Mouse (Mus musculus) heart, embryonic 16.5 days (tissue): ENCODE measurements around the gene Rsu1. TPM values are rescaled to one million over a fixed set of nuclear protein-coding genes. Genes with fewer than 3 reads are reported as not detected.
"Not testable (repeated sequence)": the region's sequence is repeated elsewhere in the genome, so short reads cannot be mapped to it uniquely, and the experiment has no call there.

Experiments
- ATAC-seq: fragments of 200-750 bp; cut with Nextera tagmentation; replicated peaks from 2 replicates; pipeline ENCODE4 v1.8.0; 2017; ENCODE audit warnings: moderate number of reproducible peaks; ENCODE audit not compliant: insufficient read depth, low FRiP score; ENCODE audit errors: extremely low read depth
- H3K27ac ChIP-seq: fragments of 300-500 bp; sonication (generic); 2 replicates; pipeline ENCODE4 v1.5.1; 2014; ENCODE audit warnings: mild to moderate bottlenecking, low read length, control low read depth, moderate library complexity
- H3K27me3 ChIP-seq: fragments of 300-500 bp; sonication (generic); 2 replicates; pipeline ENCODE4 v1.6.1; 2014; ENCODE audit warnings: low read length, mixed read lengths; ENCODE audit not compliant: control insufficient read depth, insufficient read depth
- H3K36me3 ChIP-seq: fragments of 300-500 bp; sonication (generic); 2 replicates; pipeline ENCODE4 v1.6.1; 2014; ENCODE audit not compliant: control insufficient read depth, insufficient read depth
- H3K4me1 ChIP-seq: fragments of 300-500 bp; sonication (generic); 2 replicates; pipeline ENCODE4 v1.6.1; 2014; ENCODE audit warnings: low read length, mixed read lengths; ENCODE audit not compliant: control insufficient read depth, insufficient read depth
- H3K4me2 ChIP-seq: fragments of 300-500 bp; sonication (generic); 2 replicates; pipeline ENCODE4 v1.6.1; 2014; ENCODE audit warnings: low read depth, mild to moderate bottlenecking, control low read depth, low read length
- H3K4me3 ChIP-seq: fragments of 300-500 bp; sonication (generic); 2 replicates; pipeline ENCODE4 v1.5.1; 2014; ENCODE audit warnings: mild to moderate bottlenecking, control low read depth, low read length
- H3K9ac ChIP-seq: fragments of 300-500 bp; sonication (generic); 2 replicates; pipeline ENCODE4 v1.6.1; 2014; ENCODE audit warnings: low read length, control low read depth
- H3K9me3 ChIP-seq: fragments of 300-500 bp; sonication (generic); replicated peaks from 2 replicates; pipeline ENCODE4 v1.6.1; 2016; ENCODE audit warnings: low read length; ENCODE audit not compliant: control insufficient read depth
- whole genome bisulfite sequencing: fragments of 180-500 bp; shearing (Covaris S2); extraction: QIAGEN DNeasy Blood & Tissue Kit; methylation state at CpG from one replicate; pipeline ENCODE4 v1.1.7; 2014; 5-methylcytosine and 5-hydroxymethylcytosine counted together
- polyA plus RNA-seq: library from polyadenylated mRNA; unstranded; fragments of >200 nt; fragmentation: Nextera tagmentation; extraction: Ambion mirVana; gene quantifications from 2 replicates; pipeline ENCODE4 v1.2.1, GENCODE M21; 2015

The Rsu1 gene
- polyA plus RNA-seq, 1 experiment from 2014 or later: 138 TPM

DNA sequence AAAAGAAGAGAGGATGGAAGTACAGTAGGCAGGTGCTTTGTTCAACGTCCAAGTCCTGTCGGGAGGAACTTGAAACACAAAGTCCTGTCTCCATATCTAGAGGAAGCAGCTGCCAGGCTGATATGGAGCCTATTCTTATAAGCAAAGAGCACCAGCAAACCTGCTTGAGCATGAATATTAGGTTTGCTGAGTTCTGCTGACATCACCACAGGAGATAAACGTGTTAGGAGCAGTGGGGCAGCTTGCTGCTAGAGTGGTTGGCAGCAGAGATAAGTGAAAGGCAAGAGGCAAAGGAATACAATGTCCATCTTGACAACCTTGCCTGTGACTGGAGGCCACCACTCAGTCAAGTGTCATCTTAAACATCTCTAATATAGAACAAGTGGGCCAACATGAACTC, 89.3 kb downstream of the Rsu1 start:
- H3K4me1 ChIP-seq, H3K27me3 ChIP-seq, H3K4me2 ChIP-seq, H3K9me3 ChIP-seq, H3K4me3 ChIP-seq, H3K36me3 ChIP-seq, H3K27ac ChIP-seq, H3K9ac ChIP-seq: not testable (repeated sequence)
- WGBS: no CpG with 5 or more reads among the region's 3 CpGs
- ATAC-seq: peak; percentile 65

DNA sequence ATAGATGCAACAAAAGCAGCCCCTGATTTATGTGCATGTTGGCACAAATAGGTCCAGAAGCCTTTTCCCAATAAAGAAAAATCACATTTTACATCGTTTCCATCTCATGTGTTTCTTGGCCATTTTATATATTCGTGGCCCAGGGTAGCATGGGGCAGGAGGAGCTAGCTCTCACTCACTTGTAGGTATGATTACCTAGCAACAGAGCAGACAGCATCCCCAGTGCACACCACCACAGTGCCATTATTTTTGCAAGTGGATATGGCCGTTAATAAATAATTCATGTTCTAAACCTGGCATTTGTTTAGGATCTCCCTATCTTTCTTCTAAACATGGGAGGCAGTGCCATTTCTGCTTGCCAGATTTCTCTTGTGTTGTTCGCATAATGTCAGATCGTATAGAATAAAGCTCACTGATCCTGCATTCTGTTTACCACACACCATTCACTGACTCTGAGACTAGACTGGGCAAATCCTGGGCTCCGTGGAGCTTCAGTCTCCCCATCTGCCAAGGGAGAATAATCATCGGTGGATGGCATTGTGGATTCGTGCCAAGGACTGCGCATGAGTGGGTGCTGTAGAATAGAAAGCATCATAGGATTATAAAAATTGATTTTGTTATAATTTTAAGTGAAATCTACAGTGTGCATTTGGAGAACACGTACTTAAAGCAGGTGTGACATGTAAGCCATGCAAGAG, 93.4 kb downstream of the Rsu1 start:
- H3K27me3 ChIP-seq: no peaks in the 10 kb centered on the region
- no peak for ATAC-seq
- H3K9me3 ChIP-seq: no peaks in the 10 kb centered on the region
- no peaks in the 10 kb centered on the region; the same call in 1 of the 2 replicates for H3K4me1 ChIP-seq
- H3K9ac ChIP-seq: no peak overlapping the region
- H3K4me2 ChIP-seq: no peak overlapping the region
- WGBS: 90% methylated on average over 10 of the region's 10 CpGs
- no peak overlapping the region for H3K27ac ChIP-seq
- H3K36me3 ChIP-seq: no peaks in the 10 kb centered on the region
- no peak overlapping the region for H3K4me3 ChIP-seq

DNA sequence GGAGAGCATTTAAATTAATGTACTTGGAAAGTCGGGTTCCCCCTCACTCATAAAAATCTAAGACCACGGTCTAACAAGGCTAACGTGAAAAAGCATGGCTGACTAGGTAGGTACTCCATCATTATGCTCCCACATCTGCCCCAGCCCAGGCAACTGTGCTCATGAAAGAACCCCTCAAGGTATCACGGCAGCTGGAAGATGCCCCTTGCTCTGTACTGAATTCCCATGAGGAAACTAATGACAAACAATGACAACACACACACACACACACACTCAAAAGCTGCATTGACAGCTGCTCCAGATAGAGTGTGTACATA, 95.0 kb downstream of the Rsu1 start:
- WGBS: 87% methylated on average over 4 of the region's 4 CpGs
- no peaks in the 10 kb centered on the region for H3K4me1 ChIP-seq
- no peak overlapping the region for H3K4me2 ChIP-seq
- H3K9ac ChIP-seq: no peak overlapping the region
- no peaks in the 10 kb centered on the region for H3K36me3 ChIP-seq
- no peak overlapping the region for H3K27ac ChIP-seq
- H3K4me3 ChIP-seq: no peak overlapping the region
- no peaks in the 10 kb centered on the region for H3K27me3 ChIP-seq
- H3K9me3 ChIP-seq: no peaks in the 10 kb centered on the region
- no peak for ATAC-seq

DNA sequence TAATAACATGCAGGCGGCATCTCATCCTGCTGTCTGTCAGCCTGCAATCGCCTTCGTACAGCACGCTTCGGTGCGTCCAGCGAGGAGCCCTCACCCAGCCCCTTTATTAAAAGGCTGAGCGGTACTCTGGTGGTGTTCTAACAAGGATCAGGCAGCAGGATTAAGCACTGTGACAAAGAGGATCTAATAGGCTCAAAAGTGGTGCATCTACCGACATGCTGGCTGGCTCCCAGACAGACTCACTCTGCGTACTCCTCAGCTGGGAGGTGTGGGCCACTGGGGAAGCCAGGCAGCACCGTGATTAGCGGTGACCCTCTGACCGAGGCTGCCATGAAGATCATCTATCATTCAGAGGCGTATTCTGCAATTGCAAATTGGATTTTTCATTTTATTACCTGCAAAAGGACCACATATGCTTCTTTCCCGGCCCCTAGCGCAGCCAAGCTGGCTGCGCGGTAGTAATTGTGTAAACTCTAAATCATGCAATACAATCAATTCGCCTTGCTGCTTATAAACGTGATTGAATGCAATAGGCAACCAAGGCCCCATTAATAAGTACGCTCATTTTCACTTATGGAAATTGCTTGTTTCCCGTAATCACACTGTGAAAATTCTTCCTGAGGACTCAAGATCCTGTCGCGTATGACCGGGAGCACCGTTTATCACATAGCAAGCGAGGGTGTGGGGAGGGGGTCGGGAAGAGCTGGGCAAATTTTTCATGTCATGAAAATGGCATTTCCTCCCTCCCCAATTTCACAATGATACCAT, 95.5 kb downstream of the Rsu1 start:
- Histone ChIP-seq H3K36me3 (no peaks in the 10 kb centered on the region), H3K9me3 (no peaks in the 10 kb centered on the region), H3K27me3 (no peaks in the 10 kb centered on the region), H3K4me1 (no peaks in the 10 kb centered on the region), H3K9ac (no peak overlapping the region), H3K4me3 (no peak overlapping the region), H3K27ac (no peak overlapping the region), H3K4me2 (no peak overlapping the region)
- WGBS: 76% methylated on average over 28 of the region's 28 CpGs
- no peak for ATAC-seq

DNA sequence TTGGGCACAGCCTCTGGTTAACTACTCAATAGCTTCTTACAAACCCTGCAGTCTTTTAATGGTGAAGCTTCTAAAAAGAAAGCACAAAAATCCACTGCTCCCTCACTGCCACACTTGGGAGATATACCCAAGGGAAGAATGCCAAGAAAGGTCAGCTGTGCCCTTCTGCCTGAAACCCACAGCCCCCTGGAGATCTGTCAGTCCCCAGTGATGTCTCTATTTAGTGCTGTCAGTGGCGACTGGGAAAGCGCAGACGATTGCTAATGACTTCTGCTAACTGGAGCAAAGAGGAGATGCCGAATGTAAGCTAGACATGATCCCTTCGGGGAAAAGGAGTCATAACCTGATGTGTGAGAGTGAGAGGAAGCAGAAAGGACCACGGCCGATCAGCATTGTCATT, 96.8 kb downstream of the Rsu1 start:
- WGBS: 81% methylated on average over 7 of the region's 7 CpGs

DNA sequence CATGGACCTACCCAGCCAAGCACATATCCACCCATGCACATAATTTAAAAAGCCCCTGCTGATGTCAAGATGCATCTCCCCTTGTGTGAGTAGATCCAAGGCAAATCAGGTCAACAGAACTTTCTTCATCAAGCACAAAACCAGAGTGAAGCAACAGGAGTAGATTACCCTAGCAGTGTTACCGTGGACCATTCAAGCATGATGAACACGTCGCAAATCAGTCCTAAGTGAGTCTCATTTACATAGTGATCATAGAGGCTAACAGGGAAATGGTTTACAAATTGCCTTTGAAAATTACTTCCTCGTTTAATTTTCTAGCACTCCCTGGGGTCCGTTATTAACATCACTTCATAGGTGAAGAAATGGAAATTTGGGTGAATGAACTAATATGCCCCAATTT, 100.6 kb downstream of the Rsu1 start:
- no peaks in the 10 kb centered on the region; the same call in 1 of the 2 replicates for H3K36me3 ChIP-seq
- no peaks in the 10 kb centered on the region for H3K9me3 ChIP-seq
- H3K27ac ChIP-seq: no peak overlapping the region
- 94% methylated on average over 5 of the region's 5 CpGs for WGBS
- no peak overlapping the region for H3K4me3 ChIP-seq
- H3K4me2 ChIP-seq: no peak overlapping the region
- H3K9ac ChIP-seq: no peak overlapping the region
- ATAC-seq: no peak
- no peaks in the 10 kb centered on the region for H3K27me3 ChIP-seq
- H3K4me1 ChIP-seq: no peaks in the 10 kb centered on the region

More for the DNA sequence above, 96.8 kb downstream of the Rsu1 start:
- no peak overlapping the region for H3K9ac ChIP-seq
- no peaks in the 10 kb centered on the region for H3K4me1 ChIP-seq
- no peaks in the 10 kb centered on the region for H3K9me3 ChIP-seq
- H3K4me2 ChIP-seq: no peak overlapping the region
- H3K4me3 ChIP-seq: no peak overlapping the region
- H3K36me3 ChIP-seq: no peaks in the 10 kb centered on the region
- no peak overlapping the region for H3K27ac ChIP-seq
- no peak for ATAC-seq
- no peaks in the 10 kb centered on the region for H3K27me3 ChIP-seq

DNA sequence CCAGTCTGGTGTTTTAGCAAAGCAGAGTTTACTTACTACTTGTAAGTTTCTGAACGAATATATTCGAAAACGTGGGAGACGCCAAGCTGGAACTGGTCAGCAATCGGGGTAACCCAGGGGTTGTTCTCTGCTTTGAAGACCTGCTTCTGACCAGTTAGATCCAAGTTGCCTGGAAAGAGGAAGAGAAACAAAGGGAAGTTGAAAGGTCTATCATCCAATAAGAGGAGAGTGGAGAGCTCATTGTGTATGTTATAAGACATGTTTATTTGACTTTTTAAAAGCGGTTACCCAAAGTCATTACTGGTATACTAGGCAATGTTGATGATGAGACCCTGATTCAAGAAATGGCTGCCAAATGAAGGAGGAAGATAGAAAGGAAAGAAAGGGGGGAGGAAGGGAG, 101.3 kb downstream of the Rsu1 start:
- H3K36me3 ChIP-seq: no peaks in the 10 kb centered on the region; the same call in 1 of the 2 replicates
- ATAC-seq: no peak
- no peaks in the 10 kb centered on the region for H3K9me3 ChIP-seq
- no peak overlapping the region for H3K4me2 ChIP-seq
- H3K27me3 ChIP-seq: no peaks in the 10 kb centered on the region
- no peaks in the 10 kb centered on the region for H3K4me1 ChIP-seq
- 89% methylated on average over 6 of the region's 6 CpGs for WGBS
- no peak overlapping the region for H3K4me3 ChIP-seq
- no peak overlapping the region for H3K27ac ChIP-seq
- no peak overlapping the region for H3K9ac ChIP-seq

DNA sequence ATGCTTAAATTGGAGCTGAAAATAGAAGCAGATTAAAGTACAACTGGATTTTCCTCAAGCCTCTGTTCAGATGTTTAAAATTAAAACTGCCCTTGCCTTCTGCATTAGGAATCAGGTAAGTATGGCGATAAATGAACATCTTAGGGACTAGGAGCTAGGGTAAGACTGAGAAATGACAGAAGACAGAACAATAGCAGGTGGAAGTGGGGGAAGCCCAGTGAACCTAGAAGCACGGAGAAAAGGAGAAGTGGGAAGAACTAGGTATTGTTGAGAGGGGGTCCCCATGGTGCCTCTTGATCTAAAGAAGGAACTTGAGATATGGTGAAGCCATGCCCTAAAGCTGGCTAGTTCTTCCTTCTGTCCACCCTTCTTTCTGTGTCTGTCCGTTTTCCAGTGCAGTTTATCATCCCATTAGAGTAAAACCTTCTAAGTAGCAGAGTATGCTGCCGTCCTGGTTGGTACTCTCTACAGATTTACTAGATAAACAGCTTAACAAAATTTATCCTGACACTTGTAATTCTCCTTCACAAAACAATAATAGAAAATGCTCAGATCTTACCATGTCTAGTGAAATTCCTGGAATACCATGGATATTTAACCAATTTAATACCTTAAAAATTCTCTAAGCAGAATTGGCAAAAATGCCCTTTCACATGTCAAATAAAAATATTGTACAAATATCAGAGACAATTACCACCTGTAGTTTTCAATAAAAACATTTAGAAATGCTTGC, 101.9 kb downstream of the Rsu1 start:
- ATAC-seq: no peak
- no peak overlapping the region for H3K27ac ChIP-seq

DNA sequence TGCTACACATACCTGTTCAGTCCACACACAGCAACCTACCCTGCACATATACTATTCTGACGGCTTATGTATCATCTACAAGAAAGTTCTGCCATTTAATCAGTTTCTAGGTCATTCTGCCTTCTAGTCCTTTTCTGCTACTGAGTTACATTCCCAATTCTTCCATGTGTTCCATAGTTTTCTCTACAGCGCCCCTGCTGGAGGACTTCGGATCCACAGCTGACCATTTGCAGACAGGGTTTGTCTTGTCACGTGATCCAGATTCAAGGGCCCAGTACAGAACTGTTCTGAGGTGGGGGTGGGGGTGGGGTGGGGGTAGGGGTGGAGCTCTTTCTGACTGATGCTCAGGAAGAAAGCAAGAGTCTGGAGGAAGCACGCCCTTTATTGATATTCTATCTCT, 102.5 kb downstream of the Rsu1 start:
- H3K9ac ChIP-seq: no peak overlapping the region

More for the DNA sequence above, 101.9 kb downstream of the Rsu1 start:
- Histone ChIP-seq H3K4me1 (no peaks in the 10 kb centered on the region), H3K36me3 (no peaks in the 10 kb centered on the region; the same call in 1 of the 2 replicates), H3K27me3 (no peaks in the 10 kb centered on the region), H3K4me2 (no peak overlapping the region), H3K4me3 (no peak overlapping the region), H3K9me3 (no peaks in the 10 kb centered on the region), H3K9ac (no peak overlapping the region)
- WGBS: 70% methylated on average over 4 of the region's 4 CpGs

More for the DNA sequence above, 102.5 kb downstream of the Rsu1 start:
- H3K27me3 ChIP-seq: no peaks in the 10 kb centered on the region
- H3K36me3 ChIP-seq: peaks cover 2% of the 10 kb centered on the region; the same call in 1 of the 2 replicates
- no peak overlapping the region for H3K4me2 ChIP-seq
- no peaks in the 10 kb centered on the region for H3K9me3 ChIP-seq
- H3K4me3 ChIP-seq: no peak overlapping the region
- ATAC-seq: no peak
- H3K4me1 ChIP-seq: no peaks in the 10 kb centered on the region
- no peak overlapping the region for H3K27ac ChIP-seq
- WGBS: 39% methylated on average over 5 of the region's 5 CpGs
